Mouse (Mus musculus) megakaryocyte-erythroid progenitor cell, adult 5-6 weeks (primary cell): Measurements from ENCODE around the gene Awat1. TPM values are rescaled to one million over a fixed set of nuclear protein-coding genes. Genes with fewer than 3 reads are reported as not detected.
A peak's percentile ranks its signal among the peaks of the same experiment; 100 is the strongest.

ENCODE experiments used
- ATAC-seq: replicated peaks from 2 replicates; pipeline ENCODE4 v1.8.0; 2016; ENCODE audit warnings: mild to moderate bottlenecking, inconsistent platforms; ENCODE audit not compliant: severe bottlenecking, poor library complexity, low FRiP score, low TSS enrichment
- total RNA-seq, 2 experiments: library from RNA; stranded (forward) in 1 of 2; stranded (reverse) in 1 of 2; fragments of 200-1000, 215-1000 nt in 1 of 2; fragments of >200 nt in 1 of 2; fragmentation: Nextera tagmentation in 1 of 2; gene quantifications; 2 replicates each; pipeline ENCODE4 v1.2.3; 2014 to 2017

The Awat1 gene
- total RNA-seq (2014; fragmentation: Nextera tagmentation) (not detected in 2 replicates), total RNA-seq (2017) (not detected in 2 replicates)

DNA sequence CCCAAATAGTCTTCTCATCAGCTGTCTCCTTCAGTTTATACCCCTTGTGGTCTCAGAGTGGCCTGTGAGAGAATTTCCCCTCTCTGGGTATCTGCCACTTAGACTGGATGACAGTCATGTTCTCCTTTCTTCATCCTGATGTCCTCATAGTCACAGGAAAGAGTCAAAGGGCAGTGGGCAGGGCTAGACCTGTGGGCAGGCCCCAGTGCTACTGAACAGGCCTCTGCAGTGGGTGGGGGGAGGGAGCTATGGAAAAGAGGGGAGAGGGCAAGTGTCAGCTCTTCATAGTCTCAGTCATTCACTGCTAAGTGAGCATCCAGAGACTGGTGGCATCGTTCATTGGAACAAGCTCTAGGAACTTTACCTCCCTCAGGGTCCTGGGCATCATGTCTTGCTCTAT lies at the start of gene Awat1:
Awat1 (plus strand) TSS at position 301 of the 400 bp plus-strand sequence.
- ATAC-seq: no peak

DNA sequence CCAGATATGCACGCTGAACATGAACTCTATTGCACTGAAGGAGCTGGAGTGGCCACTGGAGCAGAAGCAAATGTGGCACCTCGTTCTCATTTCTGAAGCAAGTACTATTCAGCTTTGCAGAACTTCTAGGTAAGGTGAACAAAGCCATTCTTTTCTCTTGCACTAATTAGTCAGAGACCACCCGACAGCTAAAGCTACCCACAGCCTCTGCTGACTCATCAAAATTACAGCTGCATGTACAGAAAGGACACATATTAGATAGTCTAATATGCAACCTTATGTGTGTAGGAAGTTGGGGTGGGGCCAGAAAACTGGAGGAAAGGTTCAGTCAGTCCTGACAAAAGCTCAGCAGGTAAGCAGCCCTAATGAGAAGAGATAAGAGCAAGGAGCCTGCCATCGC lies 47.6 kb upstream of the Awat1 start, which contains the start of gene Dgat2l6:
Dgat2l6 (plus strand) TSS at position 368 of the 400 bp plus-strand sequence.
- ATAC-seq: no peak

DNA sequence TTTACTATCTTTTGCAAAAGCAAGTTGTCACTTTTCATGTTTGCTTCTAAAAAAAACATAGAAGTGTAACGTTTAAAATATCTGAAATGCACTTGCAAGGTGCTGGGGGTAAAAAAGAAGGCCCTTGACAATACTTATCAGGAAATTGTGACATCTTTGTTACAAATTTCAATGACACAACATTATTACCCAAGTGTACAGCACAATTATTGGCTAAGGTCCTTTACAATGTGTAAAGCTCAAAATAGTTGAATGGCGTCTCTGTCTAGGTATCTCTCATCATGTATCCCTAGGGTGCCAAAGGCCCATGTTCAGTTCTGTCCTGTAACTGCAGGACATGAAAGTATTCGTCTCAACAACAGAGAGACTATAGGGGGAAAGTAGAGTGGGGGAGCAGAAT lies 16.0 kb upstream of the Awat1 start:
- no peak for ATAC-seq

DNA sequence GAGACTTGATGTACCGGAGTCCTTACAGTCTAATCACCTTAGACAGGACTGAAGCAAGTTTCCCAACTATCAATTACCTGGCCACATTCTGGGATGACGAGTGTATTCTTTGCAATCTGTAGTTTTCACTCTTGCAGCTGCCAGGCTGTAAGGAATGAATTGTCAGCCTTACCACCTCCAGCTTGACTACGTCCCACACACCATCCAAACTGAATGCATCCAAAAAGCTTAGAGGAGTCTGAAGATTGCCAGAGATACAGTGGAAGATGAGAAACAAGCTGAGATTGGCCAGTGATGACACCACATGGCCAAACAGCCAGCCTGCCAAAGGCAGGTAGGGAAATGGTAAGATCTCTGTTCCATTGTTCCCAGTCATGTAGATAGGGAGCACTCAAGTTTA lies 6.4 kb upstream of the Awat1 start:
- no peak for ATAC-seq

DNA sequence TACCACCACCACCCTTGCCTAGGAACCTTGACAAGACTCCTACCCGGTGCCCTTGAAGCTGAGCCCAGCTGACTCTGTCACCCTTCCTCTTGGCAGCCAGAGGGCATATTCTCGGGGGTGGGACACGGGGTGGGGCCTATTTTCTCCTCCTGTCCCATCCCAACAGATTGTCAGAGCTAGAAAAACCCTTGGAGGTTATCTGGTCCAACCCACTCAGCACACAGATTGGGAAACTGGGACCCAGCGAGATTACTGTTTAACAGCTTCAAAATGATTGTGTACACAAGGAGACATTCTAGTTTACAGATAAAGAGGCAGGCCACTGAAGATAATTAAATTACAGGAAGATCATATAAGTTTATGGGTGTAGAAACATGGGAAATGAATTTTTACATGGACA lies 22.7 kb downstream of the Awat1 start, which contains the start of gene P2ry4:
P2ry4 (minus strand) TSS at position 79 of the 400 bp plus-strand sequence.
- ATAC-seq: no peak

DNA sequence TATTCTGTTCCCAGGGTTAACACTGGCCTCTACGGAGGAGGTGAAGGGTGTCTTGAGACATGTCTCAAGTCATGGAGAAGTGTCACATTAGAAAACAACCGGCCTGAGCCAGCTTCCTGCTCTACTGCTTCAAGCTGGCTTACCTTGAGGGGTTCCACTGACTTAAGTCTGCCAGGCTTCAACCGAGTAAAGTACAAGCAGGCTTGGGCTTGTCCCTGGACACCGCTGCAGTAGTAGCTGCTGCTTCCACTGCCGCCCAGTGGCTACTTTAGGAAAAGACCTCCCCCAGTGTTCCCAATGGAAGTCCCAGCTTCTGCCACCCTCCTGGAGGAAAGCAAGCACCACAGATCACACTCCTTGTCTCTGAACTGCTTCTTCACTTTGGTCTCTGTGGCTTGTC lies 25.4 kb downstream of the Awat1 start:
- ATAC-seq: no peak

DNA sequence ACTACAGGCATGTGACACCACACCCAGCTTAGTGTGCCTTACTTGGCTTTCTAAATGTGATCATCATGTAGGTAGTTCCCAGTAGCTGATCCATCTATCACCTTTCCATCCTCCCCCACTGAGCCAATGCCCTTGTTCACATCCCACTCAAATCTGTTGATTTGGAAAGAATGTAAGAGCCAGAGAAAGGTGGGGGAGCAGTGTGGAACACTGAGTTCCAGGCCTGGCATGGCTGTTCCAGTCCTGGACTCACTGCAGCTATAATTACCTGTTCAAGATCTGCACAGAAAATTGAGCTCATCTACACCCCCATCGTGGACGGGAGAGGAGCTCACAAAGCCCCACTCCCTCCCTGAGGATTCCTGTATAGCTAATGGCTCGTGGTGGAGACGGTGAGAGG lies 27.7 kb downstream of the Awat1 start:
- ATAC-seq: no peak

DNA sequence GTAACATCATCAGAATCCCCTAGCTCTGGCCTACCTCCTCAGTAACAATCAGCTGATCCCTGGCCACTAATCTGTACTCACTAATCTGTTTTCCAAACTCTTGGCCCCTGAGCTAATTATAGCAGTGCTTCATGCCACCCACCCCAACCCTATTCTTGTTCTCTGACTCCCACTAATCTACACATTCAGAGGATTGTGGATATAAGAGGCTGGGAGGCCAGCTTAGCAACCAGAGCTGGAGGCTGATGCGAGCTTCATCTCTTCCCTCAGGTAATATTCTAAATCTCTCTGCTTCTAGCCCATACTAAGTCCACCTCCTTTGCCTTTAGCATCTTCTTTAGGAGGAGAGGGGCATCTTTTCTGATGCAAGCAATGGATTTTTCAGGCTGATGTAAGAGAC lies 33.3 kb downstream of the Awat1 start, which contains the start of gene Arr3:
Arr3 (plus strand) TSS at position 184 of the 400 bp plus-strand sequence.
- no peak for ATAC-seq

DNA sequence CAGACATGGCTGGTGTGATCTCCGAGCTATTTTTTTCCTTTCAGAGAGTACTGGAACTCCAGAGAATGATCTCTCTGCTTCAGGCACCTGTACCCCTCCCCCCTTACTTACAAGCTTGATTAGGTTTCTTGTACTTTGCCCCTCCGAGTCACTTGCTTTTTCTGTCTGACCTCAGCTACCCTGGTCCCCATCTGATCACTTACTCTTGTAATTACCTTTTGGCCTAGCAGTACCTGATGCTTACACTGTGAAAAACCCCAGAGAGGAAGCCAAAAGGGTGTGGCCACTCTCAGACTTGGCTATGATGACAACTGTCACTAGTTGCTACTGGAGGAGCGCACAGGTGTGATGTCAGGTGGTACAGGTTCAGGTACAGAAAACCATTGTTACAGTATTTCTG lies 46.4 kb downstream of the Awat1 start:
- no peak for ATAC-seq

DNA sequence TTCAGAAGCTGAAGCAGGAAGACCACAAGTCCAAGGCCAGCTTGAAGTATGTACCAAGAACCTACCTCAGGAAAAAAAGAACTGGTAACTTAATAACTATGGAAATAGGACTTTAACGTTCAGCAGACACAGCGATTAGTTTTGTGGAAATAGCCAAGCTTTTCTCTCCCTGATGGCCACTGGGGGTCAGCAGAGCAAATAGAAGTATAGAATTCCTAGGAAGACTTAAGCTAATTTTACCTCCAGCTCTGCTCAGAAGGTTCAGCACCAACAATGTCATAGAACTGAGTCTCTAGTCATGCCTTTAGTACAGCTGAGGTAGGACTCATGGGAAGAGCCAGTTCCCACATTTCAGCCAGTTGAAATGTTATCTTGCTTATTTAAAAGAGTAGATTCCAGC lies 49.3 kb downstream of the Awat1 start:
- ATAC-seq: no peak

DNA sequence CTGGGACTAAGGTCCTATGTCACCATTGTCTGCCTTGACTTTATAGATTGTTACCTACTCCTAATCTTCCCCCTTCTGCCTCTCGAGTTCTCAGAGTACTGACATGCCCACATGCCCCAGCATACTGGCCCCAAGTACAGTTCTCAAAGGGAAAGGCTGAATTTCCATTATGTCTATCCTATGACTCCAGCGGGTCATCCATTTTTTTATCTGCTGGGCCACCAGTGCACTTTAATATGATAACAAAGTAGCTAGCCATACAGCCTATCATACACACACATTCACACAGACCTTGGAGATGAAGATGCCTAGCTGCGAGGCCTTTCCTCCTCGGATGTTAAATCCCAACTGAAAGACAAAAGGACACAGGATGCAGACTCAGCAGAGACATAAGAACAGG lies 52.2 kb downstream of the Awat1 start:
- peak; percentile 60 for ATAC-seq

DNA sequence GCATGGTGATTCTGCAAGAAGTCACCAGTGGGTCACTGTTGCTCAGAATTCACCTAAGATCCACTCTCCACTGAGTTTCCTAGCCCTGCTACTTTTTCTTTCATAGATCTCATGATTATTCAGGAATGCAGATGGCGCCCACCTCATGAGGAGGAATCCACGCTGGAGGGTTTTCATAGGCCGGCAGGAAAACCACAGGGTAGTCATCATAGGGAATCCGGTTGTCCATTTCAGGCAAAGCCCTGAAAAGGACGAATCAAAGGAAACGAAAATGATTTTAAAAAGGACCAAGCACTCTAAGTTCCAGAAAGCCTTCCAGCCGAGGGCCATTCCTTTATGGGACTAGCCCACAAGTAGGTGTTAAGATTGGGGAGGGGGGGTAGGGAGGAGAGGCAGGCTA lies 53.1 kb downstream of the Awat1 start:
- ATAC-seq: no peak

DNA sequence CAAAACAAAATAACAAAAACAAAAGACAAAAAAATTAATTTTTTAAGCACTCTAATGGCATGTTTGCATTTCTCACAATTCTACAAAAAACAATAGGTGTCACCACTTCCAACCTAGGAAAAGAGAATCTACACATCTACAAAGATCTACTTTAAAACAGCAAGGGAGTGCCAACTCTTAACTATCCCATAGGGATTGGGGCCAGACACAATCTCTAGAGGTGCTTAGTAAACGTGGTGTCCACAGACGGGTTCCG lies 53.4 kb downstream of the Awat1 start, which contains the start of gene Kif4:
Kif4 (plus strand) TSS at position 192 of the 256 bp plus-strand sequence.
- ATAC-seq: no peak

DNA sequence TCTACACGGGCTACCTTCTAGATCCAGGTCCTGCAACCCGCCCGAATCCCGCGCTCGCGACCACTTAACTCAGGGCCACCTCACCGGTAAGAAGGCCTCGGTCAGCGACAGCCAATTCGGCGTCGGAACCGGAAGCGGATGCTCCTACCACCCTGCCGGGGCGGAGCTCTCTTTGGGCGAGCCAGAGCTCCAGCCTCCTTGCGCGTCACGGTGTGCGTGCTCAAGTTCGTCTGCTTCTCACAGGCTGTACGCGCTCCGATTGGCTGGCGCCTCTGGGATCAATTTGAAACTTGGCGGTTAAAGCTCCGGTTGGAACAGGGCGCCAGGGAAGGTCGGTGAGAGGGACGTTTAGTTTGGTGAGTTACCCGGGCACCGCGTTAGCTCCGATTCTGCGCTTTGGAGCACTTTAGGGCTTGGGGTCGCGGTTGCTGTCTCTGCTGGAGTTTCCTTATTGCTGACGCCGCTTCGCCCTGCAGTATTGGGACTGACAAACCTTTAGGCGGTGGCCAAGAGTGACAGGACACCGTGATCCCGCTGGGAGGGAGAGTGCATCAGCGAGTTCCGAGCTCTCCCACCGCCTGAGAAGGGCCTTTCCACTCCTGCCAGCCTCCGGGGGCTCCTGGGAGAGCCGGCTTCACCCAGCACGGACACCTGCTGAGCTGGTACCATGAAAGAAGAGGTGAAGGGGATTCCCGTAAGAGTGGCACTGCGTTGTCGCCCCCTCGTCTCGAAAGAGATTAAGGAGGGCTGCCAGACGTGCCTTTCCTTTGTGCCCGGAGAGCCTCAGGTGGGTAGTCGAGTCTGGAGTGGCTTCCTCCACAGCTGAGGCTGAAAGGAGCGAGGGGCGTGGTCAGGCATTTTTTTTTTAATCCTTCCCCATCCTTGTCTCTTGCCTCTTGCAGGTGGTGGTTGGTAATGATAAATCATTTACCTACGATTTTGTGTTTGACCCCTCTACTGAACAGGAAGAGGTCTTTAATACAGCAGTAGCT lies 54.0 kb downstream of the Awat1 start, which contains the start of gene Pdzd11:
Pdzd11 (minus strand) TSS at position 767 of the 992 bp plus-strand sequence.
- ATAC-seq: peak; percentile 99

Other genes starting within 250 kb of the Awat1 start
- not detected in 2 replicates for gene Otud6a, start 143.2 kb upstream of the Awat1 start, total RNA-seq (2014; fragmentation: Nextera tagmentation)
- not detected in 2 replicates for gene Otud6a, start 143.2 kb upstream of the Awat1 start, total RNA-seq (2017)
- 2.1 and 2.3 TPM in 2 replicates for gene Awat2, start 129.5 kb upstream of the Awat1 start, total RNA-seq (2014; fragmentation: Nextera tagmentation)
- 0.75 TPM in 1 of 2 replicates, not detected in the other for gene Awat2, start 129.5 kb upstream of the Awat1 start, total RNA-seq (2017)
- 64.3 and 66.7 TPM in 2 replicates for gene Igbp1, start 78.0 kb upstream of the Awat1 start, total RNA-seq (2014; fragmentation: Nextera tagmentation)
- gene Igbp1, start 78.0 kb upstream of the Awat1 start, total RNA-seq (2017): 101 and 106 TPM in 2 replicates
- gene Dgat2l6, start 47.4 kb upstream of the Awat1 start, total RNA-seq (2014; fragmentation: Nextera tagmentation): not detected in 2 replicates
- gene Dgat2l6, start 47.4 kb upstream of the Awat1 start, total RNA-seq (2017): not detected in 2 replicates
- gene P2ry4, start 22.6 kb downstream of the Awat1 start, total RNA-seq (2014; fragmentation: Nextera tagmentation): not detected in 2 replicates
- not detected in 2 replicates for gene P2ry4, start 22.6 kb downstream of the Awat1 start, total RNA-seq (2017)
- gene Arr3, start 33.2 kb downstream of the Awat1 start, total RNA-seq (2014; fragmentation: Nextera tagmentation): not detected in 2 replicates
- gene Arr3, start 33.2 kb downstream of the Awat1 start, total RNA-seq (2017): not detected in 2 replicates
- 33.9 and 41.5 TPM in 2 replicates for gene Kif4, start 53.5 kb downstream of the Awat1 start, total RNA-seq (2014; fragmentation: Nextera tagmentation)
- gene Kif4, start 53.5 kb downstream of the Awat1 start, total RNA-seq (2017): 37.2 and 48.0 TPM in 2 replicates
- 40.0 and 45.2 TPM in 2 replicates for gene Pdzd11, start 54.3 kb downstream of the Awat1 start, total RNA-seq (2014; fragmentation: Nextera tagmentation)
- 20.3 and 35.4 TPM in 2 replicates for gene Pdzd11, start 54.3 kb downstream of the Awat1 start, total RNA-seq (2017)
- not detected in 2 replicates for gene Gdpd2, start 157.6 kb downstream of the Awat1 start, total RNA-seq (2014; fragmentation: Nextera tagmentation)
- 1.0 TPM in 1 of 2 replicates, not detected in the other for gene Gdpd2, start 157.6 kb downstream of the Awat1 start, total RNA-seq (2017)
- 11.7 and 13.5 TPM in 2 replicates for gene Dlg3, start 195.5 kb downstream of the Awat1 start, total RNA-seq (2014; fragmentation: Nextera tagmentation)
- gene Dlg3, start 195.5 kb downstream of the Awat1 start, total RNA-seq (2017): 11.4 and 12.0 TPM in 2 replicates